Mouse (Mus musculus): ENCODE data around the gene Adgra1. TPM values are rescaled to one million over a fixed set of nuclear protein-coding genes. Genes with fewer than 3 reads are reported as not detected.

Gene Adgra1
- polyA plus RNA-seq, 1 experiment from 2014 or later = 21.0 TPM

DNA sequence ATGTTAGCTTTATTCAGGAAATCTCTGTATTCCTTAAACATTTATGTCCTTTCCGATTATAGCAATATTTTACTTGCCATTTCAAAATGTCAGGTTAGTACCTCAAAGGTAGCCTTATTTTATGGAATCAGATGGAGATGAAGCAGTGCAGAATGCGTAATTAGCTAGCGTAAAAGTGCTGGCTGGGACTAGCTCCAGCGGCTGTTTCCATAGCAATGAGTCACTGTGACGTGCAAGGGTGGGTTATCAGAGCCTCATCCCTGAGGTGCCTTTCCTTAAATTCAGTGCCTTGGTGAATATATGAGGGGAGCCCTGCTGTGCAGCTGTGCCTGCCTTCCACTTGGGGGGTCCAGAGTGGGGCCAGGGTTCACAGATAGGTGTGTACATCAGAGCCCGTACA is 17.1 kb downstream of the Adgra1 start:
- no peaks in the 10 kb centered on the region for H3K9me3 ChIP-seq
- 0 out of 2 replicates have a peak, but pooled peaks cover 2% of the 10 kb centered on the region for H3K36me3 ChIP-seq
- ATAC-seq (ENCODE audit: low FRiP score, low read depth) = peak; percentile 46
- no peak overlapping the region for H3K4me2 ChIP-seq (replicated peaks)
- H3K4me1 ChIP-seq = peaks cover 20% of the 10 kb centered on the region
- H3K27me3 ChIP-seq (replicated peaks) = no peaks in the 10 kb centered on the region; the same call in 1 of the 2 replicates
- no peak overlapping the region for H3K4me3 ChIP-seq
- H3K9ac ChIP-seq = no peak overlapping the region
- no peak overlapping the region for H3K27ac ChIP-seq
- WGBS = 44% methylated on average over 6 of the region's 6 CpGs

DNA sequence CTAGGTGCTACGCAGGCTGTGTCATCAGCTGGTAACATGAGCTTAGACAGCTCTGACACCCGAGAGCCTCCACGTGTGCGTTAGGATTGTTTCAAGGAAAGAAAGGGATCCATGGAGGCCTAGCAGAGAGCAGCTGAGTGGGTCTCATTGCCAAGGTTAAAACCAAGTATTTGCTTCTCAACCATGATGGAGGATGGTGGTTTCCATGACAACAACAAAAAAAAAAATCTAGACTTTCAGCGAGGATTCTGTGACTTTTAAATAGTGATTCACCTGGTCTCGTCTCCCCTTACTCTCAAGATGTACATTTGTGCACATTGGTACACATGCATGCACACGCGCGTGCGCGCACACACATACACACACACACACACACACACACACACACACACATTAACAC is 21.3 kb downstream of the Adgra1 start:
- no peak overlapping the region for H3K4me3 ChIP-seq
- ATAC-seq (ENCODE audit: low FRiP score, low read depth) = no peak
- no peaks in the 10 kb centered on the region for H3K27me3 ChIP-seq (replicated peaks)
- H3K36me3 ChIP-seq = 0 out of 2 replicates have a peak, but pooled peaks cover 2% of the 10 kb centered on the region
- H3K9ac ChIP-seq = no peak overlapping the region
- no peak overlapping the region for H3K4me2 ChIP-seq (replicated peaks)
- no peak overlapping the region for H3K27ac ChIP-seq
- peaks cover 11% of the 10 kb centered on the region for H3K4me1 ChIP-seq
- H3K9me3 ChIP-seq = no peaks in the 10 kb centered on the region
- 79% methylated on average over 11 of the region's 11 CpGs for WGBS

DNA sequence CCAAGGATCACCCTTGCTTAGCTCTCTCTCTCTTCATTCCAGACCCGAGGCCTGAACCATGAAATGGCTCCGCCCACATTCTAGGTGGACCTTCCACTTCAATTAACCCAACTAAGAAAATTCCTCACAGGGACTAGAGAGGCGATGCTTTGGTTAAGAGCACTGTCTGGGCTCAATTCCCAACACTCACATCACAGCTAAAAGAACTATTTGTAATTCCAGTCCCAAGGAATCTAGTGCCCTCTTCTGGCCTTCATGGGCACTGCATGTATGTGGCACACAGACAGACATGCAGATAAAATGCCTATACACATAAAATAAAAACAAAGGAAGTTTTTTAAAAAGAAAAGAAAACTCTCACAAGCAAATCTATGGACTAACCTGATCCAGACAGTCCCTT is 27.4 kb downstream of the Adgra1 start:
- no peak overlapping the region for H3K4me3 ChIP-seq
- no peak overlapping the region for H3K27ac ChIP-seq
- WGBS = 24% methylated on average over 3 of the region's 3 CpGs
- no peaks in the 10 kb centered on the region for H3K27me3 ChIP-seq (replicated peaks)
- H3K9me3 ChIP-seq = no peaks in the 10 kb centered on the region
- no peaks in the 10 kb centered on the region for H3K4me1 ChIP-seq
- H3K36me3 ChIP-seq = no peaks in the 10 kb centered on the region
- no peak overlapping the region for H3K4me2 ChIP-seq (replicated peaks)
- H3K9ac ChIP-seq = no peak overlapping the region
- ATAC-seq (ENCODE audit: low FRiP score, low read depth) = no peak

DNA sequence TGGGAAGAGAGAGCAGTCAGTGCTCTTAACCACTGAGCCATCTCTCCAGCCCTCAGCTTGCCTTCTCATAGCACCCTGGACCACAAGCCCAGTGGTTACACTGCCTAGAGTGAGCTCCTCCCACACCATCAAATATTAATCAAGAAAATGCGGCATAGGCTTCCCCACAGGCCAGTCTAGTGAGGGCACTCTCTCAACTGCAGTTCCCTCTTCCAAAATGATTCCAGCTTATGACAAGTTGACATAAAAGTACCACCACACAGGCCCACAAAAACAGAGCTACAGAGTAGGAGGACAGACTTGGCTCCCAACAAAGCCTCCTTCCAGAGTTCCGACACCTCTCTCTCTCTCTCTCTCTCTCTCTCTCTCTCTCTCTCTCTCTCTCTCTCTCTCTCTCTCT is 29.1 kb downstream of the Adgra1 start:
- WGBS = 85% methylated on average over 2 of the region's 2 CpGs

DNA sequence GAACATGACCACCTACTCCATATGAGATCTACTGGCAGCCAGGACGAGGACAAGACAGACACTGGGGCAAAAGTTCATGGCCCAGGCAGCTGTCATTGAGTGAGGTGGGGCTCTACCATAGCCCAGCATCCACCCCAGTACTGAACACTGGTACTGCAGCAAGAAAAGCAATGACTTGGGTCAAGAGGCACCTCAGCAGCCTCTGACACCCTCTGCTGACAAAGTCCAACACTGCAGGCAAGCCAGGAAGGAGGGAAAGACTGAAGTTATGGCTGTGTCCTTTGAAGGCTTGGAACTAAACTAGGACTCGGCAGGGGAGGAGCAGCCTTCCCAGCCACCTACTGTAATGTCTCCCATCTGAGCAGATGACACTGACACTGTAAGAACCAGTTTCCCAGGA is 30.3 kb downstream of the Adgra1 start:
- 57% methylated on average over 2 of the region's 2 CpGs for WGBS
- no peak for ATAC-seq (ENCODE audit: low FRiP score, low read depth)
- no peak overlapping the region for H3K27ac ChIP-seq
- no peaks in the 10 kb centered on the region for H3K36me3 ChIP-seq
- no peak overlapping the region for H3K9ac ChIP-seq
- H3K27me3 ChIP-seq (replicated peaks) = 0 out of 2 replicates have a peak, but pooled peaks cover 2% of the 10 kb centered on the region
- no peaks in the 10 kb centered on the region for H3K4me1 ChIP-seq
- H3K4me2 ChIP-seq (replicated peaks) = no peak overlapping the region
- H3K4me3 ChIP-seq = no peak overlapping the region
- no peaks in the 10 kb centered on the region for H3K9me3 ChIP-seq

More for the DNA sequence above, 29.1 kb downstream of the Adgra1 start:
- Histone ChIP-seq H3K36me3 (no peaks in the 10 kb centered on the region), H3K27me3 (replicated peaks) (0 out of 2 replicates have a peak, but pooled peaks cover 2% of the 10 kb centered on the region), H3K9me3 (no peaks in the 10 kb centered on the region), H3K4me3 (no peak overlapping the region), H3K4me2 (replicated peaks) (no peak overlapping the region), H3K4me1 (no peaks in the 10 kb centered on the region), H3K27ac (no peak overlapping the region), H3K9ac (no peak overlapping the region)
- no peak for ATAC-seq (ENCODE audit: low FRiP score, low read depth)

DNA sequence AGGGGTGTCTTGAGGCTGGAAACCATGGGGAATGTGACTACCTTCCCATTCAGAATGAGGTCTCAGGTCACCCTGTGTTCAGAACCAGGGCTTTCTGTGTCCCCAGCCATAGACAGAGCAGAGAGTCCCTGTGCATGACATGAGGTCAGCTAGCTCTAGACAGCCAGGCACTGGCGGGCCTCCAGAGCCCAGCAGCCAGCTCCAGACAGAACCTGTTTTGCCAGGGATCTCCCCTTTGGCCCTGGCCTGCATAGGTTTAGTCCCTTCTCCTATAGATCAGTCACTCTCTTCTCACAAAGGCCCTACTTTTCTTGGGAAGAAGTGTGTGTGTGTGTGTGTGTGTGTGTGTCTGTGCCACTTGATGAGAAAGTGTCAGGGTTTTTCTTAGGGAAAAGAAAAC is 30.9 kb downstream of the Adgra1 start:
- Histone ChIP-seq H3K36me3 (no peaks in the 10 kb centered on the region), H3K9ac (no peak overlapping the region), H3K27ac (no peak overlapping the region), H3K4me1 (no peaks in the 10 kb centered on the region), H3K4me2 (replicated peaks) (no peak overlapping the region), H3K4me3 (no peak overlapping the region), H3K9me3 (no peaks in the 10 kb centered on the region), H3K27me3 (replicated peaks) (0 out of 2 replicates have a peak, but pooled peaks cover 2% of the 10 kb centered on the region)
- ATAC-seq (ENCODE audit: low FRiP score, low read depth) = no peak
- WGBS = 84% methylated on average over 1 of the region's 1 CpGs

DNA sequence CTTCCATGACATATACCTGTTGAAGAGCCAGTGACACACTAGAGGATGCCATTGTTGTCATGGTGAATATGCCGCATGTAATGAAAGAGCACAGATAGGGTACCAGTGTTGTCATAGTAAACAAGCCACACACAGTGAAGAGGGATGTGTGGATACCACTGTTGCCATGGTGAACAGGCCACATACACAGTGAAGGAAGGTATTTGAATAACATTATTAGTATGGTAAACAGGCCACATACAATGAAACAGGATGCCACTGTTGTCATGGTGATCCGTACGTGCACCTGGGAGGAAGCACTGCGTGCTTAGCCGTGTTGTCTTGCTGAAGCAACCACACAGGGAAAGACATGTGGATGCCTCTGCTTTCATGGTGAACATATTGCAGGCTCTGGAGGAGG is 37.0 kb downstream of the Adgra1 start:
- Histone ChIP-seq H3K27ac (no peak overlapping the region), H3K4me3 (no peak overlapping the region), H3K4me1 (no peaks in the 10 kb centered on the region), H3K27me3 (replicated peaks) (0 out of 2 replicates have a peak, but pooled peaks cover 2% of the 10 kb centered on the region), H3K36me3 (0 out of 2 replicates have a peak, but pooled peaks cover 5% of the 10 kb centered on the region), H3K9ac (no peak overlapping the region), H3K4me2 (replicated peaks) (no peak overlapping the region), H3K9me3 (no peaks in the 10 kb centered on the region)
- no peak for ATAC-seq (ENCODE audit: low FRiP score, low read depth)
- WGBS = 85% methylated on average over 5 of the region's 5 CpGs

DNA sequence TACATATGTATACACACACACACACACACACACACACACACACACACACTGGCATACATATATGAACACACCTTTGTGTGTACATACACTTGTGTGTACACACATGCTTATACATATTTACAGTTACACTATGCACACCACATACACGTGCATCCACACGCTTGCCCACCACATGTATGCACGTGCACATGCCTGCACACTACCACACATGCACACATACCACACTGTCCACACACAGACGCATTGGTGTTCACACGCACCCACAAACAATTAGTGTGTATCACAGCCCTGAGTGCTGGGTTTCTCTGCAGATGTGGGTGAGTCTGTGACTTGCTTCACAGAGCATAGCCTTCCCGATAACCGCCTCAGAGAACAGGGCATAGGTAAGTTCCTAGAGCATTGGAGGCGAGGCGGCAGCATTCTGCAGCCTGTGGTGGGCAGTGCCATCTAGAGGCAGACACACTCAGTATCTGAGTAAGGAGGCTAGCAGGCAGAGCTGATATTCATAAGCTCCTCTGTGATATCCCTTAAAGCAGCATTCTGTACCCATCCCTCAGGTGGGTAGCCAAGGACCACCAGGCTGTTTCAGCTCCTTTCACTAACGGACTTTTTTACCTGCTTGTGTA is 43.3 kb downstream of the Adgra1 start:
- ATAC-seq (ENCODE audit: low FRiP score, low read depth) = no peak
- no peak overlapping the region for H3K4me2 ChIP-seq (replicated peaks)
- no peak overlapping the region for H3K4me3 ChIP-seq
- WGBS = 77% methylated on average over 10 of the region's 10 CpGs
- H3K27me3 ChIP-seq (replicated peaks) = no peaks in the 10 kb centered on the region
- peaks cover 5% of the 10 kb centered on the region; the same call in 1 of the 2 replicates for H3K36me3 ChIP-seq
- no peaks in the 10 kb centered on the region for H3K4me1 ChIP-seq
- H3K9me3 ChIP-seq = no peaks in the 10 kb centered on the region
- H3K27ac ChIP-seq = no peak overlapping the region
- no peak overlapping the region for H3K9ac ChIP-seq

DNA sequence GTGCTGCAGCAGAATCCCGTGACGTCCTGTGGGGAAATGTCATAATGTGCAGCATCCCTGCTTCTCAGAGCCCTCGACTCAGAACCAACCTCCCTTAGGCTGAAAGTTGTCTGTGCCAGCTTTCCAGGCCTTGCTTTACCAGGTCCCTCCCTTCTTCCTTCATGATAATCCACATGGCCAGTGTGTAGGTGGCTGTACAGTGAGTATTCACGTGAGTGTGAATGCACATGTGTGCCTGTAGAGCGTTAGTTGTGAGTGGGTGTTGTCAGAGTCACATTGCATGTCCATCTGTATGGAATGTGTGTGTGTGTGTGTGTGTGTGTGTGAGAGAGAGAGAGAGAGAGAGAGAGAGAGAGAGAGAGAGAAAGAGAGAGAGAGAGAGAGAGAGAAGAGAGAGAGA is 44.1 kb downstream of the Adgra1 start:
- H3K9ac ChIP-seq = no peak overlapping the region
- no peak for ATAC-seq (ENCODE audit: low FRiP score, low read depth)
- no peaks in the 10 kb centered on the region for H3K27me3 ChIP-seq (replicated peaks)
- H3K27ac ChIP-seq = no peak overlapping the region
- 76% methylated on average over 5 of the region's 5 CpGs for WGBS
- H3K4me2 ChIP-seq (replicated peaks) = no peak overlapping the region
- H3K4me1 ChIP-seq = no peaks in the 10 kb centered on the region
- peaks cover 5% of the 10 kb centered on the region; the same call in 1 of the 2 replicates for H3K36me3 ChIP-seq
- no peaks in the 10 kb centered on the region for H3K9me3 ChIP-seq
- no peak overlapping the region for H3K4me3 ChIP-seq

DNA sequence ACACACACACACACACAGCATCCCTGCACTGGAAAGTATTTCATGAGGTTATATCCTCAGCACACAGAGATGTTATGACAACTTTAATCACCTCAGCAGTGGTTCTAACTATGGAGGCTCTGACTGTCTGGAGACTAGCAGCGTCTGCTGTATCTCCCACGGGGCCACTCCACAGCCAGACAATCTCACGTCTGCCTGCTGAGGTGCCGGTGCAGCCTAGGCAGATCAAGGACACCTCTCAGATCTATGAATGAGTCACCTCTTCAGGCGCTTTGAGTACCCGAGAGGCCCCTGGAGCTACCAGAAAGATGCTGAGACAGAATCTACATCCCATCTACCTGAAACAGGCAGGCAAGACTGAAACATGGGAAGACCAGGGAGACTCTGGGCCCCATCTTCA is 44.6 kb downstream of the Adgra1 start:
- Histone ChIP-seq H3K9me3 (no peaks in the 10 kb centered on the region), H3K9ac (no peak overlapping the region), H3K36me3 (peaks cover 5% of the 10 kb centered on the region; the same call in 1 of the 2 replicates), H3K4me2 (replicated peaks) (no peak overlapping the region), H3K27ac (no peak overlapping the region), H3K4me1 (no peaks in the 10 kb centered on the region), H3K4me3 (no peak overlapping the region), H3K27me3 (replicated peaks) (no peaks in the 10 kb centered on the region)
- 66% methylated on average over 6 of the region's 6 CpGs for WGBS
- ATAC-seq (ENCODE audit: low FRiP score, low read depth) = no peak

DNA sequence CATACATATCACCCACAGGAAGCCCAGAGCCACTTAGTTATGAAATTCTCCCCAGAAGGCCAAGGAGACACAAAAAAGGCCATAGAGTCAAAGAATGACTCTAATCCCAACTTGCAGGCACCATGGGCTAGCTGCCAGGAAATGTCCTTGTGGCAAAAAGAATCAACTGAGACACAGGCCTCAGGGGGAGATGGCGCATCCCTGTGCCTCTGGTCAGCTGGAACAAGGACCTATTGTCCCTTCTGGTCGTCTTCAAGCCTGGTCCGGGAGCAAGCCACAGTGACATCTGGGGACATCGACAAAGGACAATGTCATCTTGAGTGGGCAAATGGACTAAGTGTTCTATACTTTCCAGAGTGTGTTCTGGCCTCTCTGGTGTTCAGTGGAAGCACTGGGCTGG is 49.6 kb downstream of the Adgra1 start:
- H3K4me2 ChIP-seq (replicated peaks) = no peak overlapping the region
- WGBS = 80% methylated on average over 4 of the region's 4 CpGs
- H3K36me3 ChIP-seq = no peaks in the 10 kb centered on the region
- no peak for ATAC-seq (ENCODE audit: low FRiP score, low read depth)
- no peak overlapping the region for H3K27ac ChIP-seq
- H3K9ac ChIP-seq = no peak overlapping the region
- H3K4me3 ChIP-seq = no peak overlapping the region
- no peaks in the 10 kb centered on the region for H3K9me3 ChIP-seq
- no peaks in the 10 kb centered on the region for H3K4me1 ChIP-seq
- no peaks in the 10 kb centered on the region for H3K27me3 ChIP-seq (replicated peaks)

DNA sequence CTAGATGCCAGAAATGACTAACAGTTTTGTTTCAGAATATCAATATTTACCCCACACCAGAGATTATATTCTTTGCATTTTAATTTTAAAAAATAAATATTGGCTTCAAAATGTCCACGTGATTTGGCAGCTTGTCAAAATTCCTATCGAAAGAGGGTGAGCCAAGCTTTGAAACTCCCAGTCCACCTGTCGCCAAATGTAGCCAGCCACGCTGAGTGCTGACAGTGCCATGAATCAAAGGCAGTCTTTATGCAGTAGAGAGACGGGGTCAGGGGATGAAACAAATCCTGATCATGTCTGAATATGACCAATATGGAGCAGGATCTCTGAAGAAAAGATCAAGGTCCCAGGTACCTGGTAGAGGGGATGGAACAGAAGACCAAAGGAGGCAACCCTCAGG is 57.8 kb downstream of the Adgra1 start:
- ATAC-seq (ENCODE audit: low FRiP score, low read depth) = no peak
- Histone ChIP-seq H3K36me3 (no peaks in the 10 kb centered on the region), H3K27ac (no peak overlapping the region), H3K4me1 (peaks cover 10% of the 10 kb centered on the region), H3K9ac (no peak overlapping the region), H3K27me3 (replicated peaks) (peaks cover 40% of the 10 kb centered on the region), H3K4me3 (no peak overlapping the region), H3K9me3 (no peaks in the 10 kb centered on the region), H3K4me2 (replicated peaks) (no peak overlapping the region)
- WGBS = 82% methylated on average over 5 of the region's 5 CpGs
